Mouse (Mus musculus) kidney, adult 2 months (tissue): ENCODE measurements at regions not wholly inside any gene's neighbourhood (a gene's known extent, or its start where the extent isn't known, plus 50 kb on each side); places are given as distances from the start of the nearest gene placed in this dataset.

ENCODE experiments used
- CTCF ChIP-seq: fragments of 200-500 bp; conservative IDR thresholded peaks from 2 replicates; pipeline ENCODE4 v1.5.1; 2011; ENCODE audit warnings: low read depth, mild to moderate bottlenecking, control low read depth, low read length, moderate library complexity, mixed read lengths; ENCODE audit not compliant: insufficient read depth, insufficient read length
- POLR2A ChIP-seq: fragments of 200-500 bp; IDR thresholded peaks from one replicate; pipeline ENCODE4 v1.6.1; 2011; ENCODE audit warnings: low read depth, low read length, control low read depth

GRCm38 (mm10) chr6:93223610-93224550 lies 280.6 kb upstream of the Adamts9 start:
- TF ChIP-seq POLR2A: no peak
- no peak for TF ChIP-seq CTCF
